Mouse (Mus musculus): ENCODE measurements around the gene Ubtd2.

GRCm38 (mm10) chr11:32427537-32427936 is 27.6 kb upstream of the Ubtd2 start:
- TF ChIP-seq CTCF (IDR thresholded peaks at IDR 0.05), result no peak
- no peak for TF ChIP-seq EP300 (IDR thresholded peaks at IDR 0.05)

Measured in lung, postnatal 0 days (tissue).